Mouse (Mus musculus) liver, adult 2 months (tissue): ENCODE data around the gene Stpg3. TPM values are rescaled to one million over a fixed set of nuclear protein-coding genes. Genes with fewer than 3 reads are reported as not detected.

Source experiments
- DNase-seq: peaks from one replicate; pipeline ENCODE4 v3.0.0-alpha.2; 2011; ENCODE audit warnings: low read depth, low spot score; ENCODE audit errors: extremely low read depth
- H3K27ac ChIP-seq: fragments of 200-500 bp; replicated peaks from 2 replicates; pipeline ENCODE4 v1.5.1; 2012; ENCODE audit warnings: low read depth, mild to moderate bottlenecking, control low read depth, inconsistent platforms, low read length; ENCODE audit not compliant: insufficient read depth
- H3K27me3 ChIP-seq: fragments of 200-500 bp; 2 replicates; pipeline ENCODE4 v1.6.1; 2012; ENCODE audit warnings: mild to moderate bottlenecking, moderate library complexity, low read length, inconsistent platforms; ENCODE audit not compliant: control insufficient read depth, insufficient read depth
- H3K36me3 ChIP-seq: fragments of 200-500 bp; 2 replicates; pipeline ENCODE4 v1.6.1; 2012; ENCODE audit warnings: low read length, inconsistent platforms; ENCODE audit not compliant: control insufficient read depth, insufficient read depth
- H3K4me1 ChIP-seq: fragments of 200-500 bp; 2 replicates; pipeline ENCODE4 v1.6.1; 2011; ENCODE audit warnings: low read length; ENCODE audit not compliant: control insufficient read depth, insufficient read depth
- H3K4me3 ChIP-seq: fragments of 200-500 bp; 2 replicates; pipeline ENCODE4 v1.5.1; 2011; ENCODE audit warnings: low read depth, mild to moderate bottlenecking, control low read depth, low read length, moderate library complexity; ENCODE audit not compliant: insufficient read depth
- H3K79me2 ChIP-seq: fragments of 200-500 bp; 2 replicates; pipeline ENCODE4 v1.6.1; 2012; ENCODE audit warnings: inconsistent platforms, mild to moderate bottlenecking, low read length, moderate library complexity; ENCODE audit not compliant: control insufficient read depth, insufficient read depth
- H3K9ac ChIP-seq: fragments of 200-500 bp; 2 replicates; pipeline ENCODE4 v1.6.1; 2012; ENCODE audit warnings: low read depth, mild to moderate bottlenecking, control low read depth, inconsistent platforms, low read length
- CTCF ChIP-seq: fragments of 200-500 bp; IDR thresholded peaks from 2 replicates; pipeline ENCODE4 v1.5.1; 2011; ENCODE audit warnings: low read depth, low read length, control low read depth
- POLR2A ChIP-seq: fragments of 200-500 bp; IDR thresholded peaks from 2 replicates; pipeline ENCODE4 v1.6.1; 2011; ENCODE audit warnings: low read length, control low read depth; ENCODE audit not compliant: insufficient read depth; ENCODE audit errors: extremely low read depth
- WGBS: fragments of 180-500 bp; shearing (Covaris S2); methylation state at CpG from one replicate; pipeline ENCODE4 v1.1.7; 2018; 5-methylcytosine and 5-hydroxymethylcytosine counted together
- polyA plus RNA-seq: library from polyadenylated mRNA; depleted of rRNA; stranded (reverse); fragments of >200 nt; gene quantifications from 2 replicates; pipeline ENCODE4 v1.2.3, GENCODE M21; 2012
- total RNA-seq: library from RNA; depleted of rRNA; stranded (reverse); fragments of >200 nt; gene quantifications from 2 replicates; pipeline ENCODE4 v1.2.3, GENCODE M21; 2014

Gene Stpg3
- total and polyA plus RNA-seq, 2 experiments, result not detected

DNA sequence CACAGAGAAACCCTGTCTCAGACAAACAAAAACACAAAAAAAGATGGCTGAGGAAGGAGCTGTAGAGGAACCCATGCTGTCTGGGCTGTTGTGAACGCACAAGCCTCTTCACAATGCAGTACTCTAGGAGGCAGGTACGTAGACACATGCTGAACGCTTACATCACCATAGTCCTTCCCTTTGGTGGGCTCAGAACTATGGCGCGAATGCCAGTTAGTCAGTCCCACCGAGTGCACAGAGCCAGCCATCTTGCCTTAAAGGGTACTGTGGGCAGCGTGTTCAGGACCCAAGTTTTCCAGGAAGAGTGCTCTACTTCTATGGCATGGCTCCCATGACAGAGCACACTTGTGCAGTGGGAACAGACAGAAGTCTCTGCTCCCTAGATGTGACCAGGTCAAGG is 29.9 kb downstream of the Stpg3 start:
- H3K27ac ChIP-seq, result no peak overlapping the region
- no peak overlapping the region for H3K4me3 ChIP-seq
- H3K9ac ChIP-seq, result no peak overlapping the region
- 94% methylated on average over 7 of the region's 7 CpGs for WGBS
- no peaks in the 10 kb centered on the region for H3K79me2 ChIP-seq
- TF ChIP-seq POLR2A (no peak), CTCF (no peak)
- DNase-seq, result no peak
- no peaks in the 10 kb centered on the region for H3K4me1 ChIP-seq
- peaks cover 5% of the 10 kb centered on the region for H3K27me3 ChIP-seq
- H3K36me3 ChIP-seq, result no peaks in the 10 kb centered on the region

DNA sequence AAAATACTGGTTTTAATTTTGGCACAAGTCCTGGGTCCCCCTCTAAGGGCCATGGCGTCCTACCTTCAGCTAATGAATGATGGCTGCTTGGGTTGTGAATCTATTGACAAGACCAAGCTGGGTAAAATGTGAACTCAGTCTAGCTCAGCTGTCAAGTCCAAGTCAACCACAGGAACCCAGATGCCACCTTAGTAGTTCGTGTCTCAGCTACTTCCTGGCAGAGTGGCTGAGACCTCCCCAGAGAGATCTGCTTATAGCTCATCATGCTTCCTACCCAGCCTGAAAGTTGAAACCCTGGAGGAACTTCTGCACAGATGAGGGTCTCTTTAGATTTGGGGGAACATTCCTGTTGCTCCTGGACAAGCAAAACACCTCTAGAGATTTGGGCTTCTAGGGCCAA is 31.1 kb downstream of the Stpg3 start:
- Histone ChIP-seq H3K79me2 (no peaks in the 10 kb centered on the region), H3K27me3 (peaks cover 5% of the 10 kb centered on the region), H3K27ac (no peak overlapping the region), H3K4me3 (no peak overlapping the region), H3K4me1 (no peaks in the 10 kb centered on the region), H3K9ac (no peak overlapping the region), H3K36me3 (no peaks in the 10 kb centered on the region)
- no peak for TF ChIP-seq CTCF
- TF ChIP-seq POLR2A, result no peak
- 83% methylated on average over 2 of the region's 2 CpGs for WGBS
- no peak for DNase-seq

- peaks cover 5% of the 10 kb centered on the region for H3K27me3 ChIP-seq
- DNase-seq, result no peak
- no peak overlapping the region for H3K27ac ChIP-seq
- no peak for TF ChIP-seq POLR2A
- no peak for TF ChIP-seq CTCF
- no peak overlapping the region for H3K9ac ChIP-seq
- H3K4me3 ChIP-seq, result 0 out of 2 replicates have a peak overlapping the region, but pooled peaks have one; percentile 6
- H3K79me2 ChIP-seq, result no peaks in the 10 kb centered on the region
- WGBS, result 68% methylated on average over 6 of the region's 6 CpGs
- no peaks in the 10 kb centered on the region for H3K36me3 ChIP-seq
- H3K4me1 ChIP-seq, result no peaks in the 10 kb centered on the region
These were observed 31.8 kb downstream of the Stpg3 start for GRCm38 (mm10) chr2:25182664-25183063.

- H3K4me3 ChIP-seq, result peak overlapping the region; percentile 63; the same call in 1 of the 2 replicates
- H3K79me2 ChIP-seq, result no peaks in the 10 kb centered on the region
- H3K27ac ChIP-seq, result no peak overlapping the region
- peak overlapping the region; percentile 15; the same call in 1 of the 2 replicates for H3K9ac ChIP-seq
- TF ChIP-seq CTCF (no peak), POLR2A (no peak)
- H3K4me1 ChIP-seq, result no peaks in the 10 kb centered on the region
- 5% methylated on average over 17 of the region's 17 CpGs for WGBS
- H3K27me3 ChIP-seq, result peaks cover 5% of the 10 kb centered on the region
- DNase-seq, result no peak
- no peaks in the 10 kb centered on the region for H3K36me3 ChIP-seq
These were observed 32.5 kb downstream of the Stpg3 start for GRCm38 (mm10) chr2:25181891-25182397.

GRCm38 (mm10) chr2:25180973-25181890 is 33.2 kb downstream of the Stpg3 start:
- Histone ChIP-seq H3K27me3 (peaks cover 5% of the 10 kb centered on the region), H3K36me3 (no peaks in the 10 kb centered on the region), H3K4me1 (no peaks in the 10 kb centered on the region), H3K27ac (0 out of 2 replicates have a peak overlapping the region, but pooled peaks have one; percentile 16), H3K79me2 (no peaks in the 10 kb centered on the region), H3K9ac (peak overlapping the region; percentile 46), H3K4me3 (peak overlapping the region; percentile 63)
- 2% methylated on average over 98 of the region's 100 CpGs for WGBS
- DNase-seq, result no peak
- TF ChIP-seq POLR2A, result no peak
- TF ChIP-seq CTCF, result no peak
